8 mouse cellular contexts compared by ENCODE assay signal in the genomic region with DNA sequence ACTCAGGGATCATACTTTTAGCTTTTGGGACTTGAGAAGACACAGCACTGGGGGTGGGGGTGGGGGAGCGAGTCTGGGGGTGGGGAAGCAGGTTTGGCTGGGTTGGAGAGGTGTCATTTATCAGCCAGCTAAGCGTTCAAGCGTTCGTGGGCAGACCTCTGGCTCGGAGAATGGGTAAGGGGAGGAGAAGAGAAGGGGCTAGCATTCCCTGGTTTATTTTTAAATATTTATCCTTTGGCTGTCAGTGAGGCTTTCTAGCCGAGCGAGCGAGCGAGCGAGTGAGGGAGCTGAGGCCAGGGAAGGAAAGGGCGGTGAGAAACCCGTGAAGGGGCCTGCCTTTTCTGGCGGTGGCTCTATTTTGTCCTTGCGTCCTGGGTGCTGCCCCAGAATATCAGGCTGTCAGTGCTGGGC.
DNase-seq lines count a peak whose midpoint lies in the region; ATAC-seq and TF ChIP-seq lines count a peak whose summit lies in the region.

No protein-coding gene starts in this region.

- no peak for ATAC-seq in heart, embryonic 16.5 days (replicated peaks; ENCODE audit: extremely low read depth, insufficient read depth, low FRiP score)
- ATAC-seq in liver, embryonic 13.5 days (ENCODE audit: low read depth): no peak
- no peak for ATAC-seq in frontal cortex, adult (ENCODE audit: low TSS enrichment)

- DNase-seq in gastrocnemius, adult 18-20 months (ENCODE audit: low spot score): peak; percentile 40
- no peak for DNase-seq in gastrocnemius, adult 8-10 months (ENCODE audit: low spot score in 2 of 2)
- no peak for DNase-seq in liver, embryonic 13.5 days
- no peak for DNase-seq in left cerebral cortex, adult 11 months (ENCODE audit: low spot score)
- DNase-seq in gastrocnemius, postnatal 4 days (ENCODE audit: low spot score in 2 of 2): no peak

- no peak overlapping the region for H3K27ac ChIP-seq in ES-Bruce4 (ENCODE audit: insufficient read depth, low read length)
- H3K27ac ChIP-seq in heart, embryonic 16.5 days (ENCODE audit: low read length): peak overlapping the region; percentile 74
- peak overlapping the region; percentile 29; the same call in 1 of the 2 replicates for H3K27ac ChIP-seq in liver, embryonic 13.5 days

- H3K27me3 ChIP-seq in ES-Bruce4 (ENCODE audit: control insufficient read depth, insufficient read depth, low read length, poor library complexity, severe bottlenecking): peaks cover 1% of the 10 kb centered on the region; the same call in 1 of the 2 replicates
- H3K27me3 ChIP-seq in heart, embryonic 16.5 days (ENCODE audit: control insufficient read depth, insufficient read depth, low read length): no peaks in the 10 kb centered on the region
- H3K27me3 ChIP-seq in liver, embryonic 13.5 days: peaks cover 83% of the 10 kb centered on the region

- TF ChIP-seq EP300 in ES-Bruce4 (IDR thresholded peaks at IDR 0.05; ENCODE audit: insufficient read depth, low read depth, low read length): no peak

- peak overlapping the region; percentile 76 for H3K9ac ChIP-seq in ES-Bruce4 (ENCODE audit: low read depth, poor library complexity, severe bottlenecking)
- H3K9ac ChIP-seq in heart, embryonic 16.5 days (ENCODE audit: low read length): peak overlapping the region; percentile 70
- no peak overlapping the region for H3K9ac ChIP-seq in liver, embryonic 13.5 days

- no peaks in the 10 kb centered on the region for H3K36me3 ChIP-seq in ES-Bruce4 (ENCODE audit: control insufficient read depth, insufficient read depth, low read length, poor library complexity, severe bottlenecking)
- H3K36me3 ChIP-seq in heart, embryonic 16.5 days (ENCODE audit: control insufficient read depth, insufficient read depth): no peaks in the 10 kb centered on the region
- H3K36me3 ChIP-seq in liver, embryonic 13.5 days: no peaks in the 10 kb centered on the region

- no peaks in the 10 kb centered on the region for H3K9me3 ChIP-seq in ES-Bruce4 (replicated peaks; ENCODE audit: control insufficient read depth, insufficient read depth, low read length, poor library complexity, severe bottlenecking)
- H3K9me3 ChIP-seq in heart, embryonic 16.5 days (replicated peaks; ENCODE audit: control insufficient read depth, low read length): no peaks in the 10 kb centered on the region
- no peaks in the 10 kb centered on the region for H3K9me3 ChIP-seq in liver, embryonic 13.5 days (replicated peaks)

- peaks cover 7% of the 10 kb centered on the region for H3K4me1 ChIP-seq in ES-Bruce4 (ENCODE audit: control insufficient read depth, insufficient read depth, low read length)
- H3K4me1 ChIP-seq in heart, embryonic 16.5 days (ENCODE audit: control insufficient read depth, insufficient read depth, low read length): peaks cover 66% of the 10 kb centered on the region
- peaks cover 68% of the 10 kb centered on the region for H3K4me1 ChIP-seq in liver, embryonic 13.5 days (replicated peaks)

- peak overlapping the region; percentile 59 for H3K4me2 ChIP-seq in heart, embryonic 16.5 days (ENCODE audit: low read depth, low read length)
- peak overlapping the region; percentile 23 for H3K4me2 ChIP-seq in liver, embryonic 13.5 days

- no peak for TF ChIP-seq POLR2A in ES-Bruce4 (IDR thresholded peaks at IDR 0.05; ENCODE audit: insufficient read depth, low read length)

- WGBS in heart, embryonic 16.5 days: 21% methylated on average over 14 of the region's 14 CpGs
- WGBS in liver, embryonic 13.5 days (ENCODE audit: insufficient replicate concordance): 46% methylated on average over 14 of the region's 14 CpGs

- no peak for TF ChIP-seq CTCF in ES-Bruce4 (IDR thresholded peaks at IDR 0.05; ENCODE audit: low read depth, low read length)

- no peak overlapping the region for H3K4me3 ChIP-seq in ES-Bruce4 (ENCODE audit: low read depth, low read length)
- H3K4me3 ChIP-seq in heart, embryonic 16.5 days (ENCODE audit: low read length): peak overlapping the region; percentile 26
- H3K4me3 ChIP-seq in liver, embryonic 13.5 days (replicated peaks): no peak overlapping the region
